Mouse (Mus musculus) natural killer cell, adult 2 months (primary cell): Measurements from ENCODE around the gene Tmem181a.
"Not testable (repeated sequence)": the region's sequence is repeated elsewhere in the genome, so short reads cannot be mapped to it uniquely, and the experiment has no call there.

Experiments
- DNase-seq, 2 experiments: peaks; one replicate each; pipeline ENCODE4 v3.0.0; 2022; ENCODE audit warnings: low spot score in 2 of 2

Gene Tmem181a

DNA sequence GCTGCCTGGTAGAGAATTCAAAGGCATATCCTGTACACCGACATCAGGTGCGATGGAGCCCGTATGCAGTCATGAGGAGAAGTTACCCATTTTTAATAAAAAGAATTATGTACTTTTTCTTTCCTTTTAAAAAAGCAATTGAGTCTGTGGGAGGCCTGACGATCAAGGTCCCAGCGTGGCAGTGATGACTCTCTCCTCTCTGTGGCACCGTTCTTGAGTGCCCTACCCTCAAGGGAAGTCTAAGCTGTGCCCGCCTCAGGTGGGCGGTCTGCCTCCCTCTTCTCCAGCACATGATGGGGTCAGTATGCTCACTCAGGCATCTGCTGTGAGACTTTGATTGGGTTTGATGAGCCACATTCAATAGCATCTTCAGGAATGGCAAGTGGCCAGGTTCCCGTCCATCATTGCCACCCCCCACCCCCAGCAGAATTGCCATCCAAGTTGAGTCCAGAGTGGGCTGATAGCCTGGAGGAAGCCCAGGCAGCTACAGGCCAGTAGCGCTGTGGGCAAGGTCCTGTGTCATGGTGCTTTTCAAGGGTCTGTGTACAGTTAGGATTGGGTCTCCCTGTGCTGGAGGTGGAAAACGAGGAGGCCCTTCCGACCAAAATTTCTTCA lies 49.1 kb downstream of the Tmem181a start:
- not testable (repeated sequence) for DNase-seq

DNA sequence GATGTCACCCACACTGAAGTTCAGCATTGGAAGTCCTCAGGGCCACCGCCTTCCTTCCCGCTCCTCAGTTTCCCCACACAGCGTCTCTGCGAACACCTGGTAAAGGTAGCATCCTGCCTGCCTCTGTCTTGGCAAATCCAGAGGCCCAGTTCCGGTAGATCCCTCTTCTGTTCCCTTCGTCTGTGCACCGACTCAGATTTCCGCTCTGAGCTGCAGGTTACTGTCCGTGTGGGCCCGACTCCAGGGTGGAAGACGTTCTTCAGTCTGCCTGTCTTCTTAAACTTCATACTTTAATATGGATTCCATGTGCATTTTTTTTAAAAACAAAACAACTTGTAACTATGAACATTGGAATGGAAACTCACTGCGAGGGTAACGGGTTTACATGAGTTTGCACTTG lies 49.8 kb downstream of the Tmem181a start:
- not testable (repeated sequence) for DNase-seq

- DNase-seq = not testable (repeated sequence)
Observed at GRCm38 (mm10) chr17:6311716-6312115, 55.1 kb downstream of the Tmem181a start.

GRCm38 (mm10) chr17:6312755-6313154 lies 56.1 kb downstream of the Tmem181a start:
- DNase-seq = not testable (repeated sequence)

GRCm38 (mm10) chr17:6314493-6314892 lies 57.8 kb downstream of the Tmem181a start:
- not testable (repeated sequence) for DNase-seq

DNA sequence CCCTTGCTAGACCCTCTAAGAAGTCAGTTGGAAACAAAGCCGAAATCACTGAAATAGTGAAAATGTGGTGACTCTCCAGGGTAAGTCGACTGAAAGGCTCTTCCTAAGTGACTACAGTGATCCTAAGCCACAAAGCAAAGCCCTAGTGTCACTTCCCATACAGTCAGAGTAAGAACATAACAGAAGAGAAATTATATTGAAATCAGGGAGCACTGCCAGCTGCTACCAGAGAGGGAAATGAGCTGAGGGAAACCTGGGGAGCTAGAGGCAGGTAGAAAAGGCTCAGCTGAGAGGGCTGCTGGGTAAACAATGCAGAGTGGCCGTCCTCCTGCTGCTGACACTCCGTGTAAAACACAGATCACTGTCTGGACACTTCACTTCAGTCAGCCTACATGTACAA lies 59.0 kb downstream of the Tmem181a start:
- not testable (repeated sequence) for DNase-seq

GRCm38 (mm10) chr17:6316379-6317126 lies 59.9 kb downstream of the Tmem181a start:
- DNase-seq = peak; percentile 36 to 38

- peak; percentile 96 to 98 for DNase-seq
Observed at GRCm38 (mm10) chr17:6317339-6317985, 60.8 kb downstream of the Tmem181a start, which contains the start of gene Dynlt1a. Gene Dynlt1a, minus strand, starts transcription at chr17:6317500.

GRCm38 (mm10) chr17:6321081-6321777 lies 64.6 kb downstream of the Tmem181a start:
- not testable (repeated sequence) for DNase-seq

GRCm38 (mm10) chr17:6321778-6322101 lies 65.1 kb downstream of the Tmem181a start:
- not testable (repeated sequence) for DNase-seq

- not testable (repeated sequence) for DNase-seq
Observed at GRCm38 (mm10) chr17:6325021-6325420, 68.4 kb downstream of the Tmem181a start.

GRCm38 (mm10) chr17:6325543-6325942 lies 68.9 kb downstream of the Tmem181a start:
- not testable (repeated sequence) for DNase-seq

GRCm38 (mm10) chr17:6327554-6327953 lies 70.9 kb downstream of the Tmem181a start:
- DNase-seq = not testable (repeated sequence)

DNA sequence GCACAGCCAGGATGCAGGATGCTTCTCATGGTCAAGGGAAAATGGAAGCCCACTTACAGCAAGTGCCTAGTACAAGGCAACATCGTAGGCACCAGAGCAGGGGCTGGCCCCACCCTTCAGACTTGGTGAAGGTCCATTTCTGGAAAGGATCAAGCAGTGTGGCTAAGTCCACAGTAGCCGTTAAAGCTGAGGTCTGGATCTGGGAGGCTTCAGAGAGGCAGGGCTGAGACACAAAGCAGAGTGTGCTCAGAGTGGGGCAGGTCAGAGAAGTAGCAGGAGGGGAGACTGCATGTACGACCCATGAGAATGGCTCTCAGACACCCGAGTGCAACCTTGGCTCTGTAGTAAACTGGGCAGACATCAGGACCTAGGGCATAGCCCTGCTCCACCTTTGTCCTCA lies 72.3 kb downstream of the Tmem181a start:
- not testable (repeated sequence) for DNase-seq

GRCm38 (mm10) chr17:6342606-6343294 lies 86.1 kb downstream of the Tmem181a start:
- DNase-seq = not testable (repeated sequence)

DNA sequence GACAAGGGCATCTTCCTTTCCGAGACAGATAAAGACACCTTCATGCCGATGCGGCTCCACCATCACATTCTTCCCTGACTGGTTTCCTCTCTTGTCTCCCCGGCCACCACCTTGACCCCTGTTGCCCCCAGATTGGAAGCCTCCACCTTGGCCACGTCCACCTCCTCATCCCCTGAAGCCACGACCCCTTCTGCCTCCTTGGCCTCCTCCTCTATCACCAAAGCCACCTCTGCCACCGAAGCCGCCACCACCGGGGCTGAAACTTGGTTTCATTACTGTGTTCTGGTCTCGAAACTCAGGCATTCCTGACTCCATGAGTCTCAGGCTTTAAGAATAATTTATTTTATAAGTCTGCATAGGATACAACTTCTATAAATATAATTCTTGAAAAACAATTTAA lies 98.6 kb downstream of the Tmem181a start:
- DNase-seq = not testable (repeated sequence)
